Mouse (Mus musculus): ENCODE measurements at regions not wholly inside any gene's neighbourhood (a gene's known extent, or its start where the extent isn't known, plus 50 kb on each side); places are given as distances from the start of the nearest gene placed in this dataset.

GRCm38 (mm10) chr1:42632286-42632685 lies 63.3 kb upstream of the Pou3f3 start:
- ATAC-seq (replicated peaks in 1 of 2; ENCODE audit: insufficient read depth in 1 of 2, low FRiP score in 2 of 2, low TSS enrichment in 1 of 2, low read depth in 1 of 2, poor library complexity in 2 of 2, severe bottlenecking in 2 of 2) = no peak

- no peak for ATAC-seq (replicated peaks in 1 of 2; ENCODE audit: insufficient read depth in 1 of 2, low FRiP score in 2 of 2, low TSS enrichment in 1 of 2, low read depth in 1 of 2, poor library complexity in 2 of 2, severe bottlenecking in 2 of 2)
Measured at GRCm38 (mm10) chr1:42636558-42636957, 59.0 kb upstream of the Pou3f3 start.
